Mouse (Mus musculus) cerebellum, adult 8-10 months (tissue): Measurements from ENCODE around the gene Itga1.
A peak's percentile ranks its signal among the peaks of the same experiment; 100 is the strongest.

Source experiments
- DNase-seq: peaks from one replicate; pipeline ENCODE4 v3.0.0; 2022

Itga1 gene

GRCm38 (mm10) chr13:115101355-115102191 is at the start of gene Itga1, which contains the start of gene Gm49395:
TSS of gene Itga1 (minus strand) at chr13:115101964.
TSS of gene Gm49395 (minus strand) at chr13:115101921.
- peak; percentile 4 for DNase-seq

GRCm38 (mm10) chr13:115150602-115151001 is 48.8 kb upstream of the Itga1 start:
- no peak for DNase-seq

DNA sequence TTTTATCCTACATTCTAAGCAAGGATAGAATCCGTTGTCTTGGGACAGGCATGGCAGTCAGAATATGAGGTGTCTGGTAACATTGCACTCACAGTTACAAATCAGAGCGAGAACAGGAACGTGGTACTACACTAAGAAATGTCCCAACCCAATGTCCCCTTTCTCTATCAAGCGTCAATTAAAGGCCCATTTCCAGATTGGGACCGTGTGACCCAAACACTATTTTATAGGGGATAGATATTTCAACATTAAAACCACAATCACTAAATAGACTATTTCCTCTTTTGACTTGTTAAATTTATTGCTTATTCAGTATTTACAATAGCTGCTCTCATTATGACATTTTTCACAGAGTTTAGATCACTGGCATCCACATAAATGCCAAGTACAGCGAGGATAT is 48.1 kb upstream of the Itga1 start:
- DNase-seq = no peak

- no peak for DNase-seq
These were observed 41.8 kb upstream of the Itga1 start for GRCm38 (mm10) chr13:115143575-115143974.

GRCm38 (mm10) chr13:115142066-115142465 is 40.3 kb upstream of the Itga1 start:
- no peak for DNase-seq

GRCm38 (mm10) chr13:115138513-115138912 is 36.7 kb upstream of the Itga1 start:
- DNase-seq = no peak

GRCm38 (mm10) chr13:115136761-115137160 is 35.0 kb upstream of the Itga1 start:
- DNase-seq = no peak

- no peak for DNase-seq
These were observed 30.7 kb upstream of the Itga1 start for GRCm38 (mm10) chr13:115132435-115132834.

DNA sequence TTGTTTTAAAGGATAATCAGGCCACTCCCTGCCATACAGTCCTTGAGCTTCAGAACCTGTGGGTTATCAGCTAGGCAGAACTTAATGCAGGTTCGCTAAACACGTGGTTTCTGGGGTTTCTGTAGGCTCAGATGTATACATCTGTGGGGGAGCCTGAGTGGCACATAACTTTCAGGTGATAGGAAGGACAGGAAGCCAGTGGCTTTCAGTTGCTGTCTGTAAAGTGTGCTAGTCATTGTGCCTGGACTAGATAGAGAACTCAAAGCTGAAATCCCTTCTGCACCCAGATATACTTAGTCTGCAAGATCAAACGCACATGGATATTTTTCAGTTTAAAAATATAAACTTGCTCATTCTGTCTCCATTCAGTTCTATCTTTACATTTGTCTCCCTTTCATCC is 29.6 kb upstream of the Itga1 start:
- no peak for DNase-seq

GRCm38 (mm10) chr13:115130035-115130434 is 28.3 kb upstream of the Itga1 start:
- DNase-seq = no peak

GRCm38 (mm10) chr13:115127826-115128225 is 26.1 kb upstream of the Itga1 start:
- DNase-seq = no peak

GRCm38 (mm10) chr13:115126534-115126933 is 24.8 kb upstream of the Itga1 start:
- no peak for DNase-seq

- DNase-seq = no peak
These were observed 23.4 kb upstream of the Itga1 start for GRCm38 (mm10) chr13:115125130-115125529.

DNA sequence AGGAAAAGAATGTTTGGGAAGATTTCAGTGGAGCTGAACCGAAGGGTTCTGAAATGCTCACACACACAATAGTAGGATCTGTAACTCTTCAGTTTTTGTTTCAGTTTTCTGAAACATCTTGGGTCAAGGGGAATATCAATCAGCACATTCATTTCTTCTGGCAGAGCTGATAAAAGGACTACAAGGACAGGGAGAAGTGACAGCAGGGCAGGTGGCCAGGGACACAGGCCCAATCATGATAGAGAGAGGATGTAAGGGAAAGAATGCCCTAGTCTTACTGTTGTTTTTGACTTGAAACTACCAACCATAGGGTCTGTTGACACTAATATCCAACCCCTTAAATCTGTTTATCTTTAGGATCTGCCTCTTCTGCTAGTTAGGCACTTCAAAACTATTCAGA is 22.8 kb upstream of the Itga1 start:
- no peak for DNase-seq

DNA sequence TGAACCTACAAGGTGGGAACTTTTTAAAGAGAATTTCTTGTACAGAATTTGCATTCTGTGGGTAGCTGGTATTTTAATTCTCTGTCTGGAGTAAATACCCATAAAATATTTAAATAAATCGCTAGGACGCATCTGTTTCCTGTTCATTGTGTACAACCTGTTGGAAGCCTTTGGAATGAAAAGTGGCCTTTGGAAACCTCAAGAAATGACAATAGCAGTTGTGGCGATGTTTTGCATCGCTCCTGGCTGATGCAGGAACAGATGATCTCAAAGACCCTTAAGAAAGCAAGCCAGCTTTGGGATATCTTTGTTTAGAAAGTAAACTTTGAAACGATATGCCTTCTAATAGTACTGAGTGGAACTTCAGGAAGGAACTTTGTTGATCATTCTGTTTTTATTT is 17.0 kb upstream of the Itga1 start:
- no peak for DNase-seq

GRCm38 (mm10) chr13:115118195-115118594 is 16.4 kb upstream of the Itga1 start:
- no peak for DNase-seq

DNA sequence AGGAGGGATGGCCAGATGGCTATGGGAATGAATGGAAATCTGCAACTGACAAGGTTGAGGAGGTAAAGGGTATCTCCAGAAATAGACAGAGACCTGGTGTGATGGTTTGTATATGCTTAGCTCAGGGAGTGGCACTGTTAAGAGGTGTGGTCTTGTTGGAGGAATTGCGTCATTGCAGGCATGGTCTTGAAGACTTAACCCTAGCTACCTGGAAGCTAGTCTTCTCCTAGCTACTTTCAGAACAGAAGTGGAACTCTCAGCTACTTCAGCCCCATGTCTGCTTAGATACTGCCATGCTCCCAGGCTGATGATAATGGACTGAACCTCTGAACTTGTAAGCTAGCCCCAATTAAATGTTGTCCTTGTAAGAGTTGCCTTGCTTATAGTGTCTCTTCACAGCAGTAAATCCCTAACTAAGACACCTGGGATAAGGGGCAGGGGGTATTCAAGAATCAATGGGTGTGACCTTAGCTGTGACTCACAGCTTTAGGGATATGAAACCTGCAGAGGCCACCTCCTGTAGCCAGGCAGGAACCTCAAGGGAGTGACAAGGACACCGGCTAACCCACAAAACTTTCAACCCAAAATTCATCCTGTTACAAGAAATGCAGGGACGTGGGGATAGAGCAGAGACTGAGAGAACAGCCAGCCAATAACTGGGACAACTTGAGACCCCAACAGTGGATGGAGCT is 15.3 kb upstream of the Itga1 start:
- DNase-seq = no peak

GRCm38 (mm10) chr13:115109628-115110027 is 7.9 kb upstream of the Itga1 start:
- DNase-seq = no peak

- no peak for DNase-seq
These were observed 5.7 kb upstream of the Itga1 start for GRCm38 (mm10) chr13:115107436-115107835.

- DNase-seq = no peak
These were observed 4.4 kb upstream of the Itga1 start for GRCm38 (mm10) chr13:115106183-115106582.

GRCm38 (mm10) chr13:115102754-115103153 is 990 bp upstream of the Itga1 start:
- no peak for DNase-seq

DNA sequence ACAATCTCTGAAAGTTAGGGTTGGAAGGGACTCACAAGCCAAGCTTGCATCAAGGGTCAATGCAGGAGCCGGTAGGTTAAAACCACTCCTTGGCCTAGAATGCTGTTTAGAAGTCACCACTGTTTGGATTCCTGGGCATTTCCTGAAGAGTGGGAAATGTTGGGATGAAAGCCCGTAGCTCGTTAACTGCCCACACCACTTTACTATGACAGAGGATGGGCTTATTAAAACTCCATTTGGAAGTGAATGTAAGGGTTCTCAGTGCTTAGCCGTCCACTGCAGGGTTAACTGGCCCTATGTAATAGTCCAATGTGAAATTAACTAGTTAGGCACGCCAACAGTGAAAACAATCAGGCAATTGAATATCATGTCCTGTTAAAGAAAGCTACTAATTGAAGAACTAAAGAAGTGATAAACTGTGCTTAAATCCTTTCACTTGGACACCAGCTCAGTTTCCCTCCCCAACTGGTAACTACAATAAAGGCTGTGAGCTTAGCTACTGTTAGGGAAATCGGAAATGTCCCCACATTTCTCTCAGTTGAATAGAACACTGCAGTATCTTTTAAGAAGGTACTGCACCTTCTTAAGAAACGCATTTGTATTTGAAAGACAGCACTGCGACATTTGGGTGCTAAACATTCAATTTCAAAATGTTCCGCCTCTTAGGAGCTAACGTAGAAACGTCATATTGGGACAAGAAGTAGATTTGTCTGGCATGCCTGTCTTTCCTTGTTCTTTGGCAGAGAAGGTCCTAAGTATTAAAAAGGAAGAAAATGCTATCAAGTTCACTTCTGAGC is 1.2 kb downstream of the Itga1 start:
- no peak for DNase-seq

GRCm38 (mm10) chr13:115099381-115099780 is 2.4 kb downstream of the Itga1 start:
- no peak for DNase-seq
